Mouse (Mus musculus) neural tube, embryonic 14.5 days (tissue): ENCODE data around the gene Ppm1n. TPM values are rescaled to one million over a fixed set of nuclear protein-coding genes. Genes with fewer than 3 reads are reported as not detected.

Experiments used
- ATAC-seq: fragments of 200-750 bp; cut with Nextera tagmentation; 2 replicates; pipeline ENCODE4 v1.8.0; 2017; ENCODE audit warnings: low read depth, mild to moderate bottlenecking, moderate TSS enrichment, moderate library complexity
- H3K27ac ChIP-seq: fragments of 300-500 bp; sonication (generic); 2 replicates; pipeline ENCODE4 v1.5.1; 2014; ENCODE audit warnings: low read depth, mild to moderate bottlenecking, control low read depth, low read length, moderate library complexity, mixed read lengths
- H3K27me3 ChIP-seq: fragments of 300-500 bp; sonication (generic); 2 replicates; pipeline ENCODE4 v1.6.1; 2014; ENCODE audit warnings: low read length; ENCODE audit not compliant: control insufficient read depth, insufficient read depth
- H3K36me3 ChIP-seq: fragments of 300-500 bp; sonication (generic); 2 replicates; pipeline ENCODE4 v1.6.1; 2014; ENCODE audit warnings: low read length, mixed read lengths; ENCODE audit not compliant: control insufficient read depth, insufficient read depth
- H3K4me1 ChIP-seq: fragments of 300-500 bp; sonication (generic); 2 replicates; pipeline ENCODE4 v1.6.1; 2014; ENCODE audit warnings: low read length; ENCODE audit not compliant: control insufficient read depth, insufficient read depth
- H3K4me2 ChIP-seq: fragments of 300-500 bp; sonication (generic); 2 replicates; pipeline ENCODE4 v1.6.1; 2014; ENCODE audit warnings: mild to moderate bottlenecking, low read depth, low read length, control low read depth
- H3K4me3 ChIP-seq: fragments of 300-500 bp; sonication (generic); 2 replicates; pipeline ENCODE4 v1.5.1; 2014; ENCODE audit warnings: low read depth, low read length, control low read depth, mixed read lengths
- H3K9ac ChIP-seq: fragments of 300-500 bp; sonication (generic); replicated peaks from 2 replicates; pipeline ENCODE4 v1.6.1; 2014; ENCODE audit warnings: low read depth, mild to moderate bottlenecking, control low read depth, low read length, mixed read lengths
- H3K9me3 ChIP-seq: fragments of 300-500 bp; sonication (generic); 2 replicates; pipeline ENCODE4 v1.6.1; 2016; ENCODE audit warnings: low read length; ENCODE audit not compliant: control insufficient read depth
- WGBS: fragments of 180-500 bp; shearing (Covaris S2); extraction: QIAGEN DNeasy Blood & Tissue Kit; methylation state at CpG from one replicate; pipeline ENCODE4 v1.1.7; 2014; 5-methylcytosine and 5-hydroxymethylcytosine counted together
- polyA plus RNA-seq: library from polyadenylated mRNA; unstranded; fragments of >200 nt; fragmentation: Nextera tagmentation; extraction: Ambion mirVana; gene quantifications from 2 replicates; pipeline ENCODE4 v1.2.1, GENCODE M21; 2014

Ppm1n gene
- 0.66 and 0.75 TPM in 2 replicates for polyA plus RNA-seq

DNA sequence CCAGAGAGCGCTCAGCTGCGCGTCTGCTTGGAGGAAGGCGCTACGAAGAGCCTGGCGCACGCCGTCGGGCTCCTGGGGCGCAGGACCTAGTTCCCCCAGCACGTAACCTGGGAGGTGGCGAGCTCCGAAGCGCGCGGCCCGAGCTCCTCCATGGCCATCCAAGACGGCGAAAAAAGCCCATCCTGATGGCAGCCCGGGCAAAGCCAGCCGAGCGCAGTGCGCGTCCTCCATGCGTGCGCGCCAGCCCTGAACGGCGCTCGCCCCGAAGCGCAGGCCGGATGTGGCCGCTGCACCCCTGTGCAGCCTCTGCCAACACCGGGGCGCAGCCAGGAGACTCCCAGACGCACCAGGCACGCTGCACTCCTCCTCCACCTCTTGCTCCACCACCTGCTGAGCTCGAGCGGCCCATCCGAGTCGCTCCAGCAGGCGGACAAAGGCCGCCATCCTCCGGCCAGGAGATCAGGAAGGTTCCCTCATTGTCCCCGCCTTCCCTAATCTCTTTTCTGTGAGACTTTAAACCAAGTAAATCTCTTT is at the start of gene Ppm1n:
Gene Ppm1n (minus strand): TSS at position 484 of the 534 bp plus-strand sequence.
- WGBS: under 1% methylated on average over 45 of the region's 46 CpGs
- ATAC-seq: no peak
- Histone ChIP-seq H3K4me1 (peaks cover 9% of the 10 kb centered on the region; the same call in 1 of the 2 replicates), H3K27me3 (peaks cover 32% of the 10 kb centered on the region), H3K36me3 (no peaks in the 10 kb centered on the region), H3K4me3 (peak within 1 kb of the TSS; percentile 23), H3K27ac (no peak within 1 kb of the TSS), H3K9me3 (no peaks in the 10 kb centered on the region), H3K9ac (no peak within 1 kb of the TSS), H3K4me2 (peak within 1 kb of the TSS; percentile 35)

- H3K4me2 ChIP-seq: no peak overlapping the region
- H3K4me1 ChIP-seq: peaks cover 10% of the 10 kb centered on the region; the same call in 1 of the 2 replicates
- no peaks in the 10 kb centered on the region for H3K9me3 ChIP-seq
- H3K36me3 ChIP-seq: no peaks in the 10 kb centered on the region
- H3K27ac ChIP-seq: no peak overlapping the region
- no peaks in the 10 kb centered on the region for H3K27me3 ChIP-seq
- no peak overlapping the region for H3K4me3 ChIP-seq
- H3K9ac ChIP-seq: no peak overlapping the region
- ATAC-seq: no peak
Measured at GRCm38 (mm10) chr7:19328425-19328824, 48.6 kb upstream of the Ppm1n start.

GRCm38 (mm10) chr7:19327782-19328181 is 47.9 kb upstream of the Ppm1n start:
- no peaks in the 10 kb centered on the region for H3K27me3 ChIP-seq
- peak overlapping the region; percentile 65; the same call in 1 of the 2 replicates for H3K4me2 ChIP-seq
- H3K4me3 ChIP-seq: no peak overlapping the region
- H3K9ac ChIP-seq: no peak overlapping the region
- no peak overlapping the region for H3K27ac ChIP-seq
- no peaks in the 10 kb centered on the region for H3K36me3 ChIP-seq
- peaks cover 9% of the 10 kb centered on the region; the same call in 1 of the 2 replicates for H3K4me1 ChIP-seq
- 81% methylated on average over 5 of the region's 5 CpGs for WGBS
- H3K9me3 ChIP-seq: no peaks in the 10 kb centered on the region
- ATAC-seq: no peak

- Histone ChIP-seq H3K27ac (no peak overlapping the region), H3K4me2 (peak overlapping the region; percentile 65)
- WGBS: under 1% methylated on average over 22 of the region's 22 CpGs
Measured at GRCm38 (mm10) chr7:19327128-19327527, 47.3 kb upstream of the Ppm1n start.

GRCm38 (mm10) chr7:19326359-19326758 is 46.5 kb upstream of the Ppm1n start:
- H3K9me3 ChIP-seq: no peaks in the 10 kb centered on the region
- peaks cover 9% of the 10 kb centered on the region; the same call in 1 of the 2 replicates for H3K4me1 ChIP-seq
- no peaks in the 10 kb centered on the region for H3K36me3 ChIP-seq
- WGBS: under 1% methylated on average over 19 of the region's 20 CpGs
- H3K27me3 ChIP-seq: no peaks in the 10 kb centered on the region
- peak overlapping the region; percentile 65 for H3K4me2 ChIP-seq
- ATAC-seq: peak; percentile 36; the same call in 1 of the 2 replicates
- H3K9ac ChIP-seq: no peak overlapping the region
- H3K4me3 ChIP-seq: peak overlapping the region; percentile 34; the same call in 1 of the 2 replicates
- H3K27ac ChIP-seq: peak overlapping the region; percentile 53; the same call in 1 of the 2 replicates

More at GRCm38 (mm10) chr7:19327128-19327527, 47.3 kb upstream of the Ppm1n start:
- no peaks in the 10 kb centered on the region for H3K9me3 ChIP-seq
- H3K9ac ChIP-seq: peak overlapping the region; percentile 50; the same call in 1 of the 2 replicates
- H3K36me3 ChIP-seq: no peaks in the 10 kb centered on the region
- peak overlapping the region; percentile 34 for H3K4me3 ChIP-seq
- no peaks in the 10 kb centered on the region for H3K27me3 ChIP-seq
- peaks cover 9% of the 10 kb centered on the region; the same call in 1 of the 2 replicates for H3K4me1 ChIP-seq
- peak; percentile 60; the same call in 1 of the 2 replicates for ATAC-seq

DNA sequence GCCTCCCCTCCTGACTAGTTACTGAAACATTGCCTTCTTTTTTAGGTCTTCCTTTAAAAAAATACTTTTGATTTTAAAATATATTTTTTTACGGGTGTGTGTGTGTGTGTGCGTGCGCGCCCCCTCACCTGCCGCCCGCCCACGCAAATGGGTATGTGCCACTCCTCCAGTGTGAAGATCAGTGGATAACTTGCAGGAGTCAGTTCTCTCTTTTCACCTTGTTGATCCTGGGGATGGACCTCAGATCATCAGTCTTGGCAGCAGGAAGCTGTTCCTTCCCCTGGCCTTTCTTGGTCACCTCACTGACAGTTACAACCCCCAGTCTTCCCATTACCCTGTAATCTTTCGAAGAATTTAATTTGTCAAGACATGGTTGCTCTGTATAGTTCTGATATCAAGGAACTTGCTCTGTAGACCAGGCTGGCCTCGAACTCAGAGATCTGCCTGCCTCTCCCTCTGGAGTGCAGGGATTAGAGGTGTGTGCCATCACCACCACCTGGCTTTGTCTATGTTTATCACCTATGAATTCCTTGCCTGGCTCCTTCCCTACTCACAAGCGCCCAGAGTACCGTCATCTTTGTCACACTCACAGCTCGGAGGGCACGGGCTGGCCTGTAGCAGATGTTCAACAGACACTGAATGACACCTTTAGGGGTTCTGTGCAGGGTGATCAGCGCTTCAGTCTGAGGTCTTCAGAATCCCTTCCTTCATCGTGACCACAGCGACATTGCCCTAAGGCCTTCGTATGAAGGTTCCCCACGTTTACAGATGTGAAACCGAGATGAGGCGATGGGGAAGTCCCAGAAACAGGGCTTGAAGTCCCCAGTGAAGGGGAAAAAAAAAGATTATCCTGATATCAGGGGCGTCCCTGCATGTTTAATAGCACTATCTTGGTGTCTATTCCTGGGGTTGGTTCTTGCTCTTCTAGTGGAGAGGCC is 45.7 kb upstream of the Ppm1n start:
- H3K27ac ChIP-seq: no peak overlapping the region
- H3K4me3 ChIP-seq: no peak overlapping the region
- H3K9me3 ChIP-seq: no peaks in the 10 kb centered on the region
- 73% methylated on average over 21 of the region's 21 CpGs for WGBS
- H3K9ac ChIP-seq: no peak overlapping the region
- ATAC-seq: no peak
- peak overlapping the region; percentile 65 for H3K4me2 ChIP-seq
- peaks cover 10% of the 10 kb centered on the region for H3K4me1 ChIP-seq
- no peaks in the 10 kb centered on the region for H3K36me3 ChIP-seq
- H3K27me3 ChIP-seq: no peaks in the 10 kb centered on the region

- Histone ChIP-seq H3K4me3 (no peak overlapping the region), H3K27ac (no peak overlapping the region), H3K27me3 (no peaks in the 10 kb centered on the region), H3K9ac (no peak overlapping the region), H3K4me1 (peaks cover 18% of the 10 kb centered on the region), H3K9me3 (no peaks in the 10 kb centered on the region), H3K4me2 (no peak overlapping the region), H3K36me3 (no peaks in the 10 kb centered on the region)
- 91% methylated on average over 11 of the region's 11 CpGs for WGBS
- no peak for ATAC-seq
Measured at GRCm38 (mm10) chr7:19324221-19324620, 44.4 kb upstream of the Ppm1n start.

- H3K9ac ChIP-seq: no peak overlapping the region
- no peak overlapping the region for H3K4me3 ChIP-seq
- H3K4me1 ChIP-seq: peaks cover 18% of the 10 kb centered on the region
- no peak overlapping the region for H3K4me2 ChIP-seq
- ATAC-seq: no peak
- no peak overlapping the region for H3K27ac ChIP-seq
- H3K27me3 ChIP-seq: no peaks in the 10 kb centered on the region
- H3K9me3 ChIP-seq: no peaks in the 10 kb centered on the region
- WGBS: 61% methylated on average over 9 of the region's 9 CpGs
- H3K36me3 ChIP-seq: no peaks in the 10 kb centered on the region
Measured at GRCm38 (mm10) chr7:19322489-19322888, 42.6 kb upstream of the Ppm1n start.

- Histone ChIP-seq H3K4me2 (no peak overlapping the region), H3K27ac (no peak overlapping the region), H3K4me3 (no peak overlapping the region), H3K9ac (no peak overlapping the region), H3K4me1 (peaks cover 10% of the 10 kb centered on the region), H3K27me3 (no peaks in the 10 kb centered on the region), H3K36me3 (no peaks in the 10 kb centered on the region), H3K9me3 (no peaks in the 10 kb centered on the region)
- WGBS: 68% methylated on average over 5 of the region's 5 CpGs
- no peak for ATAC-seq
Measured at GRCm38 (mm10) chr7:19321464-19321863, 41.6 kb upstream of the Ppm1n start.
